Mouse (Mus musculus) MEL (cell line): Measurements from ENCODE around the gene Hoxc6. TPM values are rescaled to one million over a fixed set of nuclear protein-coding genes. Genes with fewer than 3 reads are reported as not detected.
A peak's percentile ranks its signal among the peaks of the same experiment; 100 is the strongest.

Experiments used
- DNase-seq: peaks from one replicate; pipeline ENCODE4 v3.0.0; 2011; ENCODE audit warnings: low read depth, low spot score
- H3K27ac ChIP-seq: 2 replicates; pipeline ENCODE4 v1.5.1; 2012; ENCODE audit warnings: low read depth, mild to moderate bottlenecking, control low read depth, low read length, moderate library complexity; ENCODE audit not compliant: control insufficient read depth
- H3K27me3 ChIP-seq, 2 experiments: fragments of 150-350 bp in 1 of 2; sonication (generic) in 1 of 2; 2 replicates each; pipeline ENCODE4 v1.6.1; 2012; ENCODE audit warnings: low read length in 2 of 2, mild to moderate bottlenecking in 2 of 2, improper control_type of control experiment in 1 of 2, moderate library complexity in 1 of 2; ENCODE audit not compliant: insufficient read depth in 2 of 2, control insufficient read depth in 1 of 2
- H3K36me3 ChIP-seq, 2 experiments: 2 replicates each; pipeline ENCODE4 v1.6.1; 2012 to 2014; ENCODE audit warnings: low read length in 2 of 2, improper control_type of control experiment in 1 of 2, inconsistent platforms in 1 of 2, mild to moderate bottlenecking in 1 of 2; ENCODE audit not compliant: insufficient read depth in 2 of 2, control insufficient read depth in 1 of 2
- H3K4me1 ChIP-seq, 2 experiments: fragments of 150-350 bp in 1 of 2; sonication (generic) in 1 of 2; 2 replicates each; pipeline ENCODE4 v1.6.1; 2012; ENCODE audit warnings: low read length in 2 of 2, improper control_type of control experiment in 1 of 2, mild to moderate bottlenecking in 1 of 2; ENCODE audit not compliant: insufficient read depth in 2 of 2, control insufficient read depth in 1 of 2
- H3K4me3 ChIP-seq, 2 experiments: fragments of 150-350 bp in 1 of 2; sonication (generic) in 1 of 2; 2 replicates each; pipeline ENCODE4 v1.5.1; 2012; ENCODE audit warnings: low read depth in 2 of 2, low read length in 2 of 2, mild to moderate bottlenecking in 2 of 2, moderate library complexity in 2 of 2, control low read depth in 1 of 2, improper control_type of control experiment in 1 of 2; ENCODE audit not compliant: control insufficient read depth in 1 of 2, insufficient read depth in 1 of 2
- H3K79me2 ChIP-seq: 2 replicates; pipeline ENCODE4 v1.6.1; 2012; ENCODE audit warnings: mild to moderate bottlenecking, low read length, moderate library complexity; ENCODE audit not compliant: control insufficient read depth, poor library complexity, insufficient read depth
- H3K9ac ChIP-seq: 2 replicates; pipeline ENCODE4 v1.6.1; 2012; ENCODE audit warnings: low read depth, mild to moderate bottlenecking, control low read depth, low read length, moderate library complexity; ENCODE audit not compliant: control insufficient read depth, poor library complexity, severe bottlenecking
- H3K9me3 ChIP-seq: fragments of 150-350 bp; sonication (generic); replicated peaks from 2 replicates; pipeline ENCODE4 v1.6.1; 2012; ENCODE audit warnings: mild to moderate bottlenecking, low read length, improper control_type of control experiment, moderate library complexity; ENCODE audit not compliant: insufficient read depth
- BHLHE40 ChIP-seq: IDR thresholded peaks from 2 replicates; pipeline ENCODE4 v1.6.1; 2012; ENCODE audit warnings: low read depth, mild to moderate bottlenecking, inconsistent platforms, low read length, improper control_type of control experiment, borderline replicate concordance
- CHD2 ChIP-seq: IDR thresholded peaks from 2 replicates; pipeline ENCODE4 v1.6.1; 2011; ENCODE audit warnings: low read length, improper control_type of control experiment
- E2F4 ChIP-seq: IDR thresholded peaks from 2 replicates; pipeline ENCODE4 v1.6.1; 2011; ENCODE audit warnings: low read depth, low read length, improper control_type of control experiment, borderline replicate concordance
- ETS1 ChIP-seq: IDR thresholded peaks from 2 replicates; pipeline ENCODE4 v1.6.1; 2012; ENCODE audit warnings: low read depth, mild to moderate bottlenecking, inconsistent platforms, low read length, improper control_type of control experiment, moderate library complexity
- GABPA ChIP-seq: IDR thresholded peaks from 2 replicates; pipeline ENCODE4 v1.6.1; 2012; ENCODE audit warnings: low read depth, mild to moderate bottlenecking, inconsistent platforms, low read length, improper control_type of control experiment, moderate library complexity
- GATA1 ChIP-seq: IDR thresholded peaks from 2 replicates; pipeline ENCODE4 v1.6.1; 2011; ENCODE audit warnings: low read depth, low read length, improper control_type of control experiment
- HCFC1 ChIP-seq: IDR thresholded peaks from 2 replicates; pipeline ENCODE4 v1.6.1; 2012; ENCODE audit warnings: low read depth, mild to moderate bottlenecking, inconsistent platforms, low read length, improper control_type of control experiment, moderate library complexity
- MEF2A ChIP-seq: IDR thresholded peaks from 2 replicates; pipeline ENCODE4 v1.6.1; 2014; ENCODE audit warnings: low read depth, mild to moderate bottlenecking, inconsistent platforms, low read length, improper control_type of control experiment; ENCODE audit not compliant: poor library complexity, insufficient replicate concordance, severe bottlenecking; ENCODE audit errors: extremely low read depth
- MXI1 ChIP-seq: IDR thresholded peaks from 2 replicates; pipeline ENCODE4 v1.6.1; 2011; ENCODE audit warnings: mild to moderate bottlenecking, low read depth, low read length, improper control_type of control experiment
- NELFE ChIP-seq: IDR thresholded peaks from 2 replicates; pipeline ENCODE4 v1.6.1; 2011; ENCODE audit warnings: low read depth, low read length, improper control_type of control experiment
- NRF1 ChIP-seq: IDR thresholded peaks from 2 replicates; pipeline ENCODE4 v1.6.1; 2014; ENCODE audit warnings: low read depth, mild to moderate bottlenecking, inconsistent platforms, low read length, improper control_type of control experiment, moderate library complexity; ENCODE audit not compliant: poor library complexity, insufficient read depth, severe bottlenecking
- POLR2A ChIP-seq, 2 experiments: IDR thresholded peaks; 2 replicates each; pipeline ENCODE4 v1.6.1; 2011 to 2012; ENCODE audit warnings: low read length in 2 of 2, mild to moderate bottlenecking in 2 of 2, control low read depth in 1 of 2, improper control_type of control experiment in 1 of 2, low read depth in 1 of 2, moderate library complexity in 1 of 2; ENCODE audit not compliant: control insufficient read depth in 1 of 2, insufficient read depth in 1 of 2, poor library complexity in 1 of 2
- POLR2AphosphoS2 ChIP-seq: IDR thresholded peaks from 2 replicates; pipeline ENCODE4 v1.6.1; 2011; ENCODE audit warnings: low read length, improper control_type of control experiment
- RAD21 ChIP-seq: IDR thresholded peaks from 2 replicates; pipeline ENCODE4 v1.6.1; 2011; ENCODE audit warnings: mild to moderate bottlenecking, low read depth, low read length, improper control_type of control experiment
- UBTF ChIP-seq: IDR thresholded peaks from 2 replicates; pipeline ENCODE4 v1.6.1; 2012; ENCODE audit warnings: low read depth, mild to moderate bottlenecking, inconsistent platforms, low read length, improper control_type of control experiment, moderate library complexity, borderline replicate concordance; ENCODE audit not compliant: insufficient read depth
- USF2 ChIP-seq, 2 experiments: IDR thresholded peaks; 2 replicates each; pipeline ENCODE4 v1.6.1; 2011 to 2012; ENCODE audit warnings: improper control_type of control experiment in 2 of 2, low read length in 2 of 2, borderline replicate concordance in 1 of 2, inconsistent platforms in 1 of 2, low read depth in 1 of 2, mild to moderate bottlenecking in 1 of 2; ENCODE audit not compliant: insufficient read depth in 1 of 2
- ZNF384 ChIP-seq: IDR thresholded peaks from 2 replicates; pipeline ENCODE4 v1.6.1; 2012; ENCODE audit warnings: low read depth, mild to moderate bottlenecking, inconsistent platforms, low read length, improper control_type of control experiment
- polyA plus RNA-seq, 2 experiments: library from polyadenylated mRNA; stranded (reverse) in 1 of 2; unstranded in 1 of 2; fragments of >175 nt in 1 of 2; fragments of >200 nt in 1 of 2; gene quantifications; 2 replicates each; pipeline versions ENCODE4 v1.2.1 to v1.2.4; 2012; ENCODE audit warnings: low replicate concordance in 2 of 2, low read depth in 1 of 2; ENCODE audit not compliant: insufficient read length in 2 of 2, insufficient read depth in 1 of 2, missing spikeins in 1 of 2
- total RNA-seq: library from RNA; depleted of rRNA; stranded (reverse); fragments of 300-350 nt; gene quantifications from 2 replicates; pipeline ENCODE4 v1.2.3, GENCODE M21; 2012

Hoxc6 gene
- total and polyA plus RNA-seq, 3 experiments: 2.3 to 9.4 TPM; not detected in 1

- TF ChIP-seq ETS1 (no peak), MEF2A (no peak), RAD21 (no peak), ZNF384 (no peak)
- Histone ChIP-seq H3K27ac (no peak overlapping the region), H3K79me2 (peaks cover 53% of the 10 kb centered on the region), H3K36me3 (peaks cover 0 to 18% of the 10 kb centered on the region in 2 experiments; a peak in 3 of 4 replicates), H3K27me3 (no peaks in the 10 kb centered on the region), H3K9ac (no peak overlapping the region), H3K9me3 (no peaks in the 10 kb centered on the region), H3K4me3 (no peak overlapping the region), H3K4me1 (peaks cover 16 to 23% of the 10 kb centered on the region in 2 experiments)
- no peak for DNase-seq
These were observed 18.1 kb upstream of the Hoxc6 start for GRCm38 (mm10) chr15:102979936-102980335.

DNA sequence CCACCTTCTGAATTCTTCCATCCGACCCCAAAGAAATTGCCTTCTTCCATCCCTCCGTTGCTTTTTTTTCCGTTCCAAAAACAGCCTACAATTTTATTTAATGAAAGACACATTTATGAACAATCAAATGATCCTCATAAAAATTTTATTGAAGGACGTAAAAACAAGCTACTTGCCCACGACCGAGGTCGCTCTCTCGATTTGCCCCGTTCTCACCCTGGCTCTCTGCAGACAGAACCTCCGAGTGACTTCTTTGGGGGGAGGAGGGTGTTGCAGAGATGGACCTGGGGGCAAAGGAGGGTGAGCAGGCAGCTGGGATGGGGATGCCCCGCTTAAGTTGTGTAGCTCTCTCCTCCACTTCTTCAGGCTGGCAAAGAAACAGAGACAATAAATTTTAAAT lies 17.7 kb upstream of the Hoxc6 start:
- H3K79me2 ChIP-seq: peaks cover 51% of the 10 kb centered on the region
- no peak overlapping the region for H3K4me3 ChIP-seq
- H3K27me3 ChIP-seq: no peaks in the 10 kb centered on the region
- H3K9me3 ChIP-seq: no peaks in the 10 kb centered on the region
- TF ChIP-seq ZNF384 (no peak), MXI1 (no peak), GABPA (no peak), BHLHE40 (no peak), CHD2 (no peak), NRF1 (no peak), E2F4 (no peak), MEF2A (no peak)
- H3K9ac ChIP-seq: peak overlapping the region; percentile 56; the same call in 1 of the 2 replicates
- no peak overlapping the region for H3K27ac ChIP-seq
- peaks cover 0 to 18% of the 10 kb centered on the region in 2 experiments; a peak in 3 of 4 replicates for H3K36me3 ChIP-seq
- peaks cover 16 to 23% of the 10 kb centered on the region in 2 experiments for H3K4me1 ChIP-seq
- no peak for DNase-seq

DNA sequence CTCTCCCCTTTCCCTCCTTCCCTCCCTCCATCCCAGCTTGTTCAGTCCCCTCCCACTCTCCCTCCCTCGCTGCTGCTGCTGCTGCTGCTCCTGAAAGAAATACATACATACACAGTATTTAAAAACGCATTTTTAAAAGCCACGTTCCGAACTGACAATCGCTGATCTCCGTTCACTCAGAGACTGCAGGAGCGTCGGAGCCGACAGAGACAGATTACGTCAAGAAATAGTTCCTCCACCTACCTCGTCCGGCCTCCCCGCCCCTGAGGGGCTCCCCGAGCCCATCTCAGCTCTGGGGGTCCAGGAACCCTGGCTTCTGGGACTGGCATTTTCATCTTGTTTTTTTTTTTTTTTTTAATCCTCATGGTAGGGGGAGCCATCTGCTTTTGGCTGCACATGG lies 17.1 kb upstream of the Hoxc6 start:
- DNase-seq: peak; percentile 50
- Histone ChIP-seq H3K9me3 (no peaks in the 10 kb centered on the region), H3K36me3 (peaks cover 0 to 18% of the 10 kb centered on the region in 2 experiments; a peak in 3 of 4 replicates), H3K79me2 (peaks cover 48% of the 10 kb centered on the region), H3K27me3 (no peaks in the 10 kb centered on the region), H3K4me1 (peaks cover 16 to 23% of the 10 kb centered on the region in 2 experiments), H3K9ac (peak overlapping the region; percentile 56), H3K4me3 (peak overlapping the region; percentile 65 to 81), H3K27ac (no peak overlapping the region)
- no peak for TF ChIP-seq HCFC1
- TF ChIP-seq UBTF: no peak
- TF ChIP-seq CHD2: no peak
- TF ChIP-seq GATA1: no peak
- no peak for TF ChIP-seq POLR2A (IDR thresholded peaks at IDR 0.05; ENCODE audit: control insufficient read depth in 1 of 2, insufficient read depth in 1 of 2, low read depth in 1 of 2, low read length in 2 of 2, poor library complexity in 1 of 2)
- TF ChIP-seq NELFE: no peak; the same call in 1 of the 2 replicates
- no peak for TF ChIP-seq USF2 (IDR thresholded peaks at IDR 0.05; ENCODE audit: borderline replicate concordance in 1 of 2, insufficient read depth in 1 of 2, low read depth in 1 of 2, low read length in 2 of 2)
- TF ChIP-seq POLR2AphosphoS2: no peak
